Mouse (Mus musculus): Measurements from ENCODE around the gene Mms19. TPM values are rescaled to one million over a fixed set of nuclear protein-coding genes. Genes with fewer than 3 reads are reported as not detected.

Mms19 gene
- polyA plus RNA-seq, 1 experiment from 2014 or later, result 42.0 TPM

DNA sequence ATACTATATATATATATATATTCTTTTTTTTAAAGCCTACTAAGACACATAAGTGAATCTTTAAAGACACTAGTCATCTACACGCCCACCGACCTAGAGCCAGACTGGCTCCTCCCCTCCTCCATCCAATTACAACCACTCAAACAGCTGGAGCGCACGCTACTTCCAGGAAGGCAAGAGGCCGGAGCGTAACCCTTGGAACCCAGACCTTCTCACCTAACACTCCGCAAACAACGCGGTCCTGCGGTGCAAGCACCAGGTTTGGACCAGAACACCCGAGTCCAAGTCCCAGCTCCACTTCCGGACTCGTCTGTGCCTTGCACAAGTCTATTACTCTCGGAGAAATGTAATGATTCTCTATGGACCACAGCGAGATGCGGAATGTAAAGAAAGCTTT, 537 bp downstream of the Mms19 start:
- Histone ChIP-seq H3K4me1 (peaks cover 46% of the 10 kb centered on the region), H3K27ac (replicated peaks) (peak overlapping the region; percentile 92), H3K9ac (peak overlapping the region; percentile 60), H3K9me3 (replicated peaks) (no peaks in the 10 kb centered on the region), H3K36me3 (no peaks in the 10 kb centered on the region), H3K27me3 (no peaks in the 10 kb centered on the region), H3K4me3 (replicated peaks) (peak overlapping the region; percentile 82), H3K4me2 (replicated peaks) (peak overlapping the region; percentile 78)
- ATAC-seq (ENCODE audit: insufficient number of reproducible peaks, low FRiP score, low TSS enrichment, low read depth), result no peak
- under 1% methylated on average over 16 of the region's 16 CpGs for WGBS

DNA sequence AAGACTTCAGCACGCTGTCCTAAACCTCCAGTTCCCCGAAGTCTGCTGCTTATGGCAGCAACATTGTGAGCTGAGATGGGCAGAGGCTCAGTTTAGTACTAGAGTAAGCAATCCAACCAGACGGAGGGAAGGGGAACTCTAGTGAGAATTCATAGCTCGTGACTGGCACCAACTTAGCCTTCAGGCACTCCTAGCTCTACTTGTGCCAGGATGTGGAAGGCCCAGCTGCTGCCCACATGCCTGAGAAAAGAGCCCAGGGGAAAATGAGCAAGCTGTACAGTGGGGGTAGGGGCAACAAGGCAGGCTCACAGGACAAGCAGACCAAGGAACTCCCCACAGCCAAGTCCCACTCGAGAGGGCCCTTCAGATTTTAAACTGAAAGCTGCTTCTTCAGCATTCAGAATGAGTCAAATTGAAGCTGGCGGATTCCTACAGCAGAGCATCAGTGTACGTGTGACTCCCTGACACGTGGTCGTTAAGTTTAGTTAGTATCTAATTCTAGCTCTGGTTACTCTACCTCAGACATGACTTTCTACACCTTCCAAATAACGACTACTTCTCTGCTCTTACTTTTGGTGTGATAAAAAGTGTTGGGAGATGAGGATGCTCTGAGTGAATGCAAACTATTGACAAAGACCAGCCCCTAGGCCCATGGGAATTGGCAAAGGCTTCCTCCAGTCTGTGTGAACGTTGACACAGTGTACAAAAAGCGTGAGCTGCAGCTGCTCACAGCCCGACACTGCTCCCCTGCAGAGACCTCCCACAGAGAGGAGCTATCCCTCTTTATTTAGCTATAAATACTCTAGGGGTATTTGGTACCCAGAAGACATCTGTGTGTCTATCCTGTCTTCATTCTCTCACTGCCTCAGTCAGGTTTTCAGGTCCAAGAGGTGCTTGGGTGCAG, 6.8 kb downstream of the Mms19 start:
- H3K9me3 ChIP-seq (replicated peaks), result no peaks in the 10 kb centered on the region
- no peak overlapping the region for H3K4me3 ChIP-seq (replicated peaks)
- H3K36me3 ChIP-seq, result no peaks in the 10 kb centered on the region; the same call in 1 of the 2 replicates
- H3K9ac ChIP-seq, result no peak overlapping the region
- peak overlapping the region; percentile 80 for H3K27ac ChIP-seq (replicated peaks)
- peak overlapping the region; percentile 6; the same call in 1 of the 2 replicates for H3K4me2 ChIP-seq (replicated peaks)
- WGBS, result 38% methylated on average over 13 of the region's 13 CpGs
- peaks cover 42% of the 10 kb centered on the region for H3K4me1 ChIP-seq
- peak; percentile 70; the same call in 1 of the 2 replicates for ATAC-seq (ENCODE audit: insufficient number of reproducible peaks, low FRiP score, low TSS enrichment, low read depth)
- H3K27me3 ChIP-seq, result no peaks in the 10 kb centered on the region

DNA sequence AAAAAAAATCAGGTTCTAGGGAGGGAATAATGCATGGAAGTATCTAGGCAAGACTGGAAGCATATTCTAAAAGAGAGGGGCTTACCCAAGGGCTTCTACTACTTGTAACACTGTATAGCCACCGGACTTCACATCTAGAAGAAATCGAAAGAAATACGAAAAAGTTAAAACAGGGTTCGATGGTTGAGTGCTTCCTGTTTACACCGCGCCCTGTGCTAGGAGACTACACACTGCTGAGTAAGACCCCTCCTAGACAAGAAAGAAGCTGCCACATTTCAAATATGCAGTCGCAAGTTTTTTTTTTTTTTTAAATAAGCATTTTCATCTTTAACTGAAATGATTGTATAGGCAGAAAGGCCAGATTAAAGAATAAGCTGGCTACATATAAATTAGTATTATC, 11.3 kb downstream of the Mms19 start:
- Histone ChIP-seq H3K4me1 (peaks cover 14% of the 10 kb centered on the region), H3K4me3 (replicated peaks) (no peak overlapping the region), H3K27me3 (no peaks in the 10 kb centered on the region), H3K9ac (no peak overlapping the region), H3K9me3 (replicated peaks) (no peaks in the 10 kb centered on the region), H3K36me3 (peaks cover 36% of the 10 kb centered on the region), H3K4me2 (replicated peaks) (no peak overlapping the region), H3K27ac (replicated peaks) (no peak overlapping the region)
- ATAC-seq (ENCODE audit: insufficient number of reproducible peaks, low FRiP score, low TSS enrichment, low read depth), result no peak
- WGBS, result 90% methylated on average over 7 of the region's 7 CpGs

GRCm38 (mm10) chr19:41953574-41953973, 27.4 kb downstream of the Mms19 start:
- H3K27ac ChIP-seq (replicated peaks), result no peak overlapping the region; the same call in 1 of the 2 replicates
- H3K4me3 ChIP-seq (replicated peaks), result no peak overlapping the region
- no peaks in the 10 kb centered on the region for H3K4me1 ChIP-seq
- no peaks in the 10 kb centered on the region for H3K27me3 ChIP-seq
- 90% methylated on average over 3 of the region's 3 CpGs for WGBS
- peaks cover 97% of the 10 kb centered on the region for H3K36me3 ChIP-seq
- no peak overlapping the region for H3K4me2 ChIP-seq (replicated peaks)
- no peaks in the 10 kb centered on the region for H3K9me3 ChIP-seq (replicated peaks)
- H3K9ac ChIP-seq, result no peak overlapping the region
- no peak for ATAC-seq (ENCODE audit: insufficient number of reproducible peaks, low FRiP score, low TSS enrichment, low read depth)

GRCm38 (mm10) chr19:41952287-41952686, 28.7 kb downstream of the Mms19 start:
- ATAC-seq (ENCODE audit: insufficient number of reproducible peaks, low FRiP score, low TSS enrichment, low read depth), result no peak
- no peaks in the 10 kb centered on the region for H3K27me3 ChIP-seq
- H3K9me3 ChIP-seq (replicated peaks), result no peaks in the 10 kb centered on the region
- no peak overlapping the region for H3K27ac ChIP-seq (replicated peaks)
- no peak overlapping the region for H3K9ac ChIP-seq
- H3K4me2 ChIP-seq (replicated peaks), result no peak overlapping the region
- peaks cover 97% of the 10 kb centered on the region for H3K36me3 ChIP-seq
- no peak overlapping the region for H3K4me3 ChIP-seq (replicated peaks)
- 67% methylated on average over 4 of the region's 4 CpGs for WGBS
- no peaks in the 10 kb centered on the region for H3K4me1 ChIP-seq

GRCm38 (mm10) chr19:41943841-41944240, 37.1 kb downstream of the Mms19 start:
- no peak overlapping the region for H3K4me3 ChIP-seq (replicated peaks)
- no peak for ATAC-seq (ENCODE audit: insufficient number of reproducible peaks, low FRiP score, low TSS enrichment, low read depth)
- WGBS, result 81% methylated on average over 7 of the region's 7 CpGs
- H3K27me3 ChIP-seq, result no peaks in the 10 kb centered on the region
- no peak overlapping the region for H3K9ac ChIP-seq
- H3K4me1 ChIP-seq, result no peaks in the 10 kb centered on the region
- H3K9me3 ChIP-seq (replicated peaks), result no peaks in the 10 kb centered on the region
- H3K36me3 ChIP-seq, result peaks cover 94% of the 10 kb centered on the region
- H3K27ac ChIP-seq (replicated peaks), result no peak overlapping the region
- no peak overlapping the region for H3K4me2 ChIP-seq (replicated peaks)

DNA sequence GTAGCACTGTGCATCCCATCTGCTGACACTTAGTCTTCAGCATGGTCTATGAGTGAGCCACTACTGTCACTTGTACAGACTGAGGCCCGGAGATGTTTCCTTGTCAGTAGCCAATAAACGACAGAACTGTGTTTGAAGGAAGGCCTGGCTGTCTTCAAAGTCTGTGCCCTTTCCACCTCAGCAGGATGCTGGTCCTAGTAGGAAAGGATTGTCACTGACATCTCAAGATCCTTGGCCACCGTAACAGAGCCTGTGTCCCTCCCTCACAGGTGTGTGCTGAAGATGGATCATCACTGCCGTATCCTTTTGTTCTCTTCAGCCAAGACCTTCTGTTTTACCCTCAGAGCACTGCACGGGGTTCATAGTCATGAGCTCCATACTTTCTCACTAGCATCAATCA, 42.4 kb downstream of the Mms19 start:
- Histone ChIP-seq H3K27me3 (no peaks in the 10 kb centered on the region), H3K27ac (replicated peaks) (no peak overlapping the region), H3K9me3 (replicated peaks) (no peaks in the 10 kb centered on the region), H3K9ac (no peak overlapping the region), H3K36me3 (peaks cover 62% of the 10 kb centered on the region), H3K4me3 (replicated peaks) (no peak overlapping the region), H3K4me2 (replicated peaks) (no peak overlapping the region), H3K4me1 (peaks cover 10% of the 10 kb centered on the region)
- no peak for ATAC-seq (ENCODE audit: insufficient number of reproducible peaks, low FRiP score, low TSS enrichment, low read depth)
- WGBS, result 91% methylated on average over 5 of the region's 5 CpGs

DNA sequence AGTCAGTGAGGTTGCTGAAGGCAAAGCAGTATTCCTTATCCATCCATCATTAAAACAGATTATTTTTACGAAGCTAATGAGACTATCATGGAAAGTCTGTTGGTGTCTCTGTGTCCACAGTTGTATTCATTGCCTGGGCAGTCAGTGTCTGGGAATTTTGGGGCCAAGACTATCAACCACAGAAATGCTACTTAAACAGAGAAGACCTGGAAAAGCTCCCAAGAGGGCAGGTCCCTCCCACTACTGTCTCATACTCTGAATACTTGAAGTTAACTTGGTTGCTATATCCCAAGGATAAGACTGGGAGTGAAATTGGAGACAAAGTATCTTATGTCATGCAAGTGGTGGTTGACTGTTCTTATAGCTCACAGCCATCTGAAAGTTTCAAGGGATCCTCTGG, 45.0 kb downstream of the Mms19 start:
- H3K36me3 ChIP-seq, result peaks cover 40% of the 10 kb centered on the region
- no peak overlapping the region for H3K27ac ChIP-seq (replicated peaks)
- no peaks in the 10 kb centered on the region for H3K9me3 ChIP-seq (replicated peaks)
- peaks cover 19% of the 10 kb centered on the region for H3K4me1 ChIP-seq
- H3K4me2 ChIP-seq (replicated peaks), result no peak overlapping the region
- no peak for ATAC-seq (ENCODE audit: insufficient number of reproducible peaks, low FRiP score, low TSS enrichment, low read depth)
- H3K4me3 ChIP-seq (replicated peaks), result no peak overlapping the region
- no peaks in the 10 kb centered on the region for H3K27me3 ChIP-seq
- H3K9ac ChIP-seq, result no peak overlapping the region
- WGBS, result 94% methylated on average over 1 of the region's 1 CpGs

- peaks cover 35% of the 10 kb centered on the region for H3K36me3 ChIP-seq
- no peaks in the 10 kb centered on the region for H3K9me3 ChIP-seq (replicated peaks)
- peaks cover 19% of the 10 kb centered on the region for H3K4me1 ChIP-seq
- no peak overlapping the region for H3K27ac ChIP-seq (replicated peaks)
- H3K9ac ChIP-seq, result peak overlapping the region; percentile 66
- 35% methylated on average over 6 of the region's 6 CpGs for WGBS
- peak overlapping the region; percentile 86 for H3K4me2 ChIP-seq (replicated peaks)
- H3K4me3 ChIP-seq (replicated peaks), result peak overlapping the region; percentile 64
- H3K27me3 ChIP-seq, result no peaks in the 10 kb centered on the region
- no peak for ATAC-seq (ENCODE audit: insufficient number of reproducible peaks, low FRiP score, low TSS enrichment, low read depth)
Observed at GRCm38 (mm10) chr19:41934124-41934523, 46.8 kb downstream of the Mms19 start.

DNA sequence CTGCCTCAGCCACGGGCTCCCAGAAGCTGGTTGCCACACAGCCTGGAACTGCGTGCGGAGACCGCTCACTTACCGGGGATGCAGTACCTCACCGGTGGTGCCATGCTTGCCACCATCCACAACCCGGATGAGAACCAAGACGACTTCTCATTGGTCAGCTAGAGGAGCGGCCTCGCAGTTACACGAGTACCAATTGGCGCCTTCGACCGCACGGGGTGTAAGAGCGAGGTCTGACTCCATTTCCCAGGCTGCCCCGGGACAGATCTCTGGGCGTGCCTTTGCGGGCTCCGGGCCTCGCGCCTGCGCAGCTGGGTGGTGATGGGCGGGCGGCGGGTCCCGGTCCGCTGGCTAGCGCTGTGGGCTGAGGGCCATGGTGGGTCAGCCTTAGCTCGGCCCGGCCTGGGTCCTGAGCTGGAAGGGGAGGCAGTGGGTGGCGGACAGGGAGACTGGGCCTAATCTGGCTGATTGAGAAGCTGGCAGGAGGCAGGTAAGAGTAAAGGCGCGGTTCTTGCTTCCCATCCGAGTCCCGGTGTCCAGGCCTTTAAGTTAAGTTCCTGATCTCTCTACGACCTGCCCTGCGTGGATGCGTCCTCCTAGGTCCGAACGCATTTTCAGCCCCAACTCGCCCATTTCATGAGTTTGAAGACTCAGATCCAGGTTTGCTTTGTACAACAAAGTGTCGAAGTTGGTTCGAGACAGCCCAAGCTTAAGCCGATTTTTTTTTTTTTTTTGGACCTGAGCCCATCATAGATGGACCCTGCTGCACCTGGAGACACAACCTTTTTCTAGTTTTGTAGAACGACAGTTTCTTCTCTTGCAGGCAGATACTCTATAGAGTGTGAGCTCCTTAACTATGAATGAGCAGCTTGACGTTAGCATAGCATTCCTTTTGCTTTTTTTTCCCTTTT, 47.5 kb downstream of the Mms19 start, which contains the start of the genes Exosc1 and Zdhhc16:
Gene Exosc1 (minus strand): TSS at position 245 of the 908 bp plus-strand sequence.
Gene Zdhhc16 (plus strand): TSS at position 302 of the 908 bp plus-strand sequence.
- H3K4me3 ChIP-seq (replicated peaks), result peak within 1 kb of the TSS; percentile 64
- under 1% methylated on average over 47 of the region's 47 CpGs for WGBS
- peaks cover 19% of the 10 kb centered on the region for H3K4me1 ChIP-seq
- H3K27ac ChIP-seq (replicated peaks), result peak within 1 kb of the TSS; percentile 68; the same call in 1 of the 2 replicates
- no peaks in the 10 kb centered on the region for H3K9me3 ChIP-seq (replicated peaks)
- ATAC-seq (ENCODE audit: insufficient number of reproducible peaks, low FRiP score, low TSS enrichment, low read depth), result peak; percentile 100
- H3K36me3 ChIP-seq, result peaks cover 32% of the 10 kb centered on the region
- peak within 1 kb of the TSS; percentile 66 for H3K9ac ChIP-seq
- no peaks in the 10 kb centered on the region for H3K27me3 ChIP-seq
- peak within 1 kb of the TSS; percentile 86 for H3K4me2 ChIP-seq (replicated peaks)

DNA sequence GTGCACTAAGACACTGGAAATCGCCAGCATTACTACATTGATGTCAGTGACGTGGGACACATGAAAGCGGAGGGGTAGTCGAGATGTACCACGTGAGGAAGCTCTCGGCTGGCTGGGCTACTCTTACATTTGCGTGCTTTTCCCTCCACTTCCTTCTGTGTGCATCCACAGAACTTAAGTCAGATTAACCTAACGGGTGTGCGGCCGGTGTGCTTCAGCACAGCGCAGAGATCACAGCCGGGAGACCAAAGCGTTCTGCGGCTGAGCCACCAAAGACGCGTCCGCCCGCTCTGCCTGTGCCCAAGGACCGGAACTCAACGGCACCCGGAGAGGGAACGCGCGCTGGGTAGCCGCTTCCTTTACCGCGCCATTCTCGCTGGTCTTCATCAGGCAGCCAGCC, 48.3 kb downstream of the Mms19 start:
- peaks cover 32% of the 10 kb centered on the region for H3K36me3 ChIP-seq
- H3K4me3 ChIP-seq (replicated peaks), result peak overlapping the region; percentile 64
- H3K27ac ChIP-seq (replicated peaks), result peak overlapping the region; percentile 68; the same call in 1 of the 2 replicates
- H3K27me3 ChIP-seq, result no peaks in the 10 kb centered on the region
- H3K9me3 ChIP-seq (replicated peaks), result no peaks in the 10 kb centered on the region
- H3K4me1 ChIP-seq, result peaks cover 19% of the 10 kb centered on the region
- WGBS, result under 1% methylated on average over 28 of the region's 28 CpGs
- peak overlapping the region; percentile 86 for H3K4me2 ChIP-seq (replicated peaks)
- no peak for ATAC-seq (ENCODE audit: insufficient number of reproducible peaks, low FRiP score, low TSS enrichment, low read depth)
- peak overlapping the region; percentile 41 for H3K9ac ChIP-seq
